Mouse (Mus musculus): ENCODE results near the gene Scarb1.
"Not testable (repeated sequence)": the region's sequence is repeated elsewhere in the genome, so short reads cannot be mapped to it uniquely, and the experiment has no call there.

Gene Scarb1

GRCm38 (mm10) chr5:125340547-125341262, at the start of gene Scarb1:
Gene Scarb1 (minus strand): TSS chr5:125341094.
- in situ Hi-C loops (cut with MboI), result no loop called here

DNA sequence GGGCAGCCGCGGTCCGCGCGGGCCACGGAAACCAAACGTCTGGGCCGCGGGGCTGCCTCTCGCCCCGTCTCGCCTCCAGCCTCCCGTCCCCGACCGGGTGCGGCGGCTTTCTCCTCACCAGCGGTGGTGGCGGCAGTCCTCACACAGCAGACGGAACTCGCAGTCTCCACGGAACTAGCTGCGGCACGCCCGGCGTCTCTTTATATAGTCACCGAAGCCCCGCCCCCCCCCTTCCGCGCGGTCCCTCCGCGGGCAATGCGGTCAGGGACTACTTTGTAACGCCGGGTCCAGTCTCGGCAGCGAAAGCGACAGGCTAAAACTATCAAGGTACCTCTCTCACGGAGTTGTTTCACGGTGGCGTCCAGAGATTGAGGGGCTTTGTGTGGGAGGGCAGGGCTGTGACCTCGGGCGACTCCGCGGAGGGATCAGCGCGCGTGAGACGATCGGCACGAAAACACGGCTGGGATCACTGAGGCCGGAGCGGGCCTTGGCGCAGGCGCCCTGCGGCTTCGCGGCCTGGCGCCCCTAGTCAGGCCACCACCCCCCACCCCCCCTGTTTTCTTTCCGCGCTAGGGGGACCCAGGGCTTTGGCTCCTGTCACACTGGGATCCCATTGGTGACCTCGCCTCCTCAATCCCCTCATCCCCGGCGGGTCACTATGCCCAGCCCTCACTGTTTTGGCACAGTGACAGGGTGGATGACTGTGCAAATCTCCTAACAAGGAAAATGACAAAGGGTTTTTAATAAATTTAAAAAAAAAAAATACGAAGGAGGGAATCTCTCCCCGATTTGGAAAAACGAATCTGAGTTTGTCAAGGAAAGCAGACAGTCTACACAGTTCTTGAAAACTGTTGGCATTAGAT, 48.9 kb upstream of the Scarb1 start, which contains the start of gene Ubc:
TSS of gene Ubc (minus strand) at position 624 of the 863 bp plus-strand sequence.
- in situ Hi-C loops (cut with MboI), result no loop called here

GRCm38 (mm10) chr5:125389131-125389578, 48.3 kb upstream of the Scarb1 start, which contains the start of gene Gm10382:
Gene Gm10382 (plus strand): TSS chr5:125389322.
- in situ Hi-C loops (cut with MboI), result no loop called here

DNA sequence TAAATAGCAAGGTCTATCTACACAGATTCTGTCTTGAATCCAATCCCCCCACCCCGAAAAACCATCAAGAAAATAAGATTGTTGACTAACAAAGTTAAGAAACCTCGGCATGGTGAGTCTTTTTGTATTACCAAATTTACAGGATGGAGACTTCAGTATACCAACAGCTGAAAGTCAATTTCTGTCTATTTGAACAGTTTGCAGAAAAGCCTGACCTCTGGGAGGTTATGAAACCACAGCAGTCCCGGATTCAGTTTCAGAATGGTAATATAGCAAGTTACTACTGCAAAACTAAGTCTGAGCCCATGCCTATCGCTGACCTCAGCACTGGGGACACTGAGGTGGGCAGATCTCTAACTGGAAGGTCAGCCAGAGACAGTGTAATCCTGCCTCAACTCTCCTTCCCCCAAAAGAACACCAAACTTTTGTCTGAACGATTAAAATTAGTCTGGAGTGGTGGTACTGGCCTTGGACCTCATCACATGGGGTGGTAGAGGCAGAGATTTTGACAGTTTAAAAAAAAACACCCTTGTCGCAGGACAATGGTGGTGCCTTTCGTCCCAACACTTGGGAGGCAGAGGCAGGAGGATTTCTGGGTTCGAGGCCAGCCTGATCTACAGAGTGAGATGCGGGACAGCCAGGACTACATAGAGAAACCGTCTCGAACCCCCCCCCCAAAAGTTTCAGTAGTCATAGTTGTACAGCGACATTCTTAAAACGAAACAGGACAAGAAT, 47.6 kb upstream of the Scarb1 start:
- in situ Hi-C loops (cut with MboI), result no loop called here

GRCm38 (mm10) chr5:125387295-125387694, 46.4 kb upstream of the Scarb1 start:
- in situ Hi-C loops (cut with MboI), result not testable (repeated sequence)

DNA sequence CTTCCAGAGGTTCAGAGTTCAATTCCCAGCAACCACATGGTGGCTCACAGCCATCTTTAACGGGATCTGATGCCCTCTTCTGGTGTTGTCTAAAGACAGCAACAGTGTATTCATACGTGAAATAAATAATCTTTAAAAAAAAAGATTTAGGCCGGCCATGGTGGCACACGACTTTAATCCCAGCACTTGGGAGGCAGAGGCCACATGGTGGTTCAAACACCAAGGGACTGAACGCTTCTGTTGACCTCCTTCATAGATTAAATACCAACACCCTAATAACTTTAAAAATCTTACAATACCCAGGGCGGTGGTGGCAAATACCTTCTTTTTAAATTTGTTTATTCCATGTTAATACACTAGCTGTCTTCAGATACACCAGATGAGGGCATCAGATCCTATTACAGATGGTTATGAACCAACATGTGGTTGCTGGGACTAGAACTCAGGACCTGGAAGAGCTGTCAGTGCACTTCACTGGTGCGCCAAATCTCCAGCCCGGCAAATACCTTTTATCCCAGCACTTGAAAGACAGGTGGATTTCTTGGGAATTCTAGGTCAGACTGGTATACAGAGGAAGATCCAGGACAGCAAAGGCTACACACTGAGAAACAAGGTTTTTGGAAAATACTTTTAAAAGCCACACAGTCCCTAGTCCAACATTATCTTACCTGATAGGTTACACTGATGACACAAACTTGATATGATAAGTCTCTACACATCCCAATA, 44.5 kb upstream of the Scarb1 start:
- in situ Hi-C loops (cut with MboI), result no loop called here

DNA sequence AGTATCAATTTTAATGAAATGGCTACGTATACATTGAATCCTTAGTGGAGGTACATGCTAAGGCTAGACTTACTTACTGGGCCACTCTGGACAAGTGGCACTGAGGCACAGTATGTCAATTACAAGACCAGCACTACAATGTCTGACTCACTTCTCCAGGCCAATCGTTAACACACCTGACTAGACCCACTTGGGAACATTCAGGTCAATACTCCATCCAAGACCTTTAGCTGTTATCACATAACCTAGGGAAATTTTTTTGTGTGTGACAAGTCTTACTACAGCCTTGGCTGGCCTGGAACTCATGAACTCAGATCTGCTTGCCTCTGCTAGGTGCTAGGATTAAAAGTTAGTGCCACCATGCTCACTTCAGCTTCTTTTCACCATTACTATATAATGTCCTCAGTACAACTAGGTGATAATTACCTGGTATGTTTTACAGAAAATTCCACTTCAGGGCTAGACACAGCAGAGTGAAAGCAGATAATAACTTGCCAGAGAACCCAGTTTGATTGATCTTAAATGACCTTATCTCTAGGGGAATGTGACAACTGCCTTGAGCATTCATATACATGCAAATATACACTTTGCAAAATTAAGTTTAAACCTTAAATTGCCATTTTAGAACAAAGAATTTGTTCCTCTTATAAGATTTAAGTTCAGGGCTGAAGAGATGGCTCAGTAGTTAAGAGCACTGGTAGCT, 43.8 kb upstream of the Scarb1 start:
- in situ Hi-C loops (cut with MboI), result no loop called here

GRCm38 (mm10) chr5:125383637-125384420, 42.9 kb upstream of the Scarb1 start:
- in situ Hi-C loops (cut with MboI), result no loop called here

DNA sequence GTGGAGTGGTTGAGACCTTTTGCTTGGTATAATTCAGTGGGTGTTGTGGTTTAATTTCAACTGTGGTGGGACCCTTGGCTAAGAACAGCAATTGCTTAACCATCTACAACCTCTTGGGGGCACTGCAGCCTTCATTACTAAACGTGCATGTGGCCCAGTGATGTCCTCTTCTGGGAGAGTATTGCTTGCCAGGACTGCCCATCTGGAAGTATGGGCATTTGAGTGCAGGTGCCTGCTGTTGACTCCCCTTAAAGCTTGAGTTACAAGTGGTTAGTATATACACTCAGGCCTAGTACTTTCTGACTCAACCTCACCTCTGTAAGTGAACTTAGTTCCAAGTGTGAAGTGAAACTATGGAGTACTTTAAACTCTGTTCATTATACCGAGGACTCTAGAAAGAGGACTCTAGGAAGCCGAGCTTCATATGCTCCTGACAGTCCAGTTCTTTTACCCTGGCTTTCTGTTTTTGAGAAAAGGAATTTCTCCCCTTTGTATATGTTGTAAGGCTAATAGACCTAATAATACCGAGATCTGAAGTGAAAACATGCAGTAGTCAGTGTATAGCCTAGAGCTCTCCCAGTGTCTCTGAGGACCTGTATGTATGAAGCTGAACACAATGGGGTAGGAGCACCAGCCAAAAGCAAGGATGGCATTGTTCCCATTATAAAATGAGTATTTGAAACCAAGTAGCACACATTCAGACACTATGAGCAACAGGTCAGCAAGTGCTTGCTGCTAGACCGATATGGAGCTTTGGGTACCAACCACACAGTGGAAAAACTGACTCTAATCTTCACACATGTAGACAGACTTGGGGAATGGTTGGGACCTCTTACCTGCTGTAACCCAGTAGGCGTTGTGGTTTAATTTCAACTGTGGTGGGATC, 42.0 kb upstream of the Scarb1 start:
- in situ Hi-C loops (cut with MboI), result no loop called here

GRCm38 (mm10) chr5:125381954-125382672, 41.2 kb upstream of the Scarb1 start:
- in situ Hi-C loops (cut with MboI), result no loop called here

DNA sequence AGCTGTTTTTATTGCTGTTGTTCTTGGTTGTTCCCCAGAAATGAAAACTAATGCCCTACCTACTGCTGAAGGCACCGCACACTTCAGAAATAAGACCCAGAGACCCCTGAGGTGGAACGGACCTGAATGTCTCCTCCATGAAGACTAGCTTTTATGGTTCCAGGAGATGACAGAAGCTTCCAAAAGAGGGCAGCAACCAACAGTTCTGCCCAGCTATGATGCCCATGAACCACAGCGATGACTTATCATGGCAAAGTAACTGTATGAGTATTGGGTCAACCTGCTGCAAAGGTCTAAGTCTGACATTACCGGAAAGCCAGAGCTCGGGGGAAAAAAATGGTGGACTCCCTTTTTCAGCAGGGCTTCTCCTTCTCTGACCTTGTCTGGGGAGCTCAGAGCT, 38.0 kb upstream of the Scarb1 start:
- in situ Hi-C loops (cut with MboI), result no loop called here

- in situ Hi-C loops (cut with MboI), result no loop called here
Observed at GRCm38 (mm10) chr5:125377214-125377613, 36.3 kb upstream of the Scarb1 start.

DNA sequence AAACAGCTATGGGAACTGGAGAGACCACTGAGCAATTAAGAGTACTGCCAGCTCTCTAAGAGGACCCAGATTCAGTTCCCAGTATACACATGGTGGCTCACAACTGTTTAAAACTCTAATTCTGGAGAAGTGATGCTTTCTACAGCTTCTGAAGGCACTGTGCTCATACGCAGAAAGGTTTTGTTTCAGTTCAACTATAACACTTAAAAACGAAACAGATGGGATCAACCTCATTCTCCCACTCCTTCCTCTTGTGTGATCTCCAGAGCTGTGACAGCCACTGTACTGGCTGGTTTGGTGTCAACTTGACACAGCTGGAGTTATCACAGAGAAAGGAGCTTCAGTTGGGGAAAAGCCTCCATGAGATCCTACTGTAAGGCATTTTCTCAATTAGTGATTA, 35.0 kb upstream of the Scarb1 start:
- in situ Hi-C loops (cut with MboI), result no loop called here

- in situ Hi-C loops (cut with MboI), result no loop called here
Observed at GRCm38 (mm10) chr5:125372027-125372426, 31.1 kb upstream of the Scarb1 start.

GRCm38 (mm10) chr5:125370950-125371693, 30.2 kb upstream of the Scarb1 start:
- in situ Hi-C loops (cut with MboI), result no loop called here

- in situ Hi-C loops (cut with MboI), result no loop called here
Observed at GRCm38 (mm10) chr5:125368568-125368967, 27.7 kb upstream of the Scarb1 start.

GRCm38 (mm10) chr5:125368156-125368555, 27.3 kb upstream of the Scarb1 start:
- in situ Hi-C loops (cut with MboI), result no loop called here
